Mouse (Mus musculus) heart, adult 2 months (tissue): ENCODE results near the gene Syngr1.

Source experiments
- CTCF ChIP-seq: fragments of 200-600 bp; IDR thresholded peaks from 2 replicates; pipeline ENCODE4 v1.8.1; 2022; ENCODE audit warnings: antibody characterized with exemption, mild to moderate bottlenecking, moderate library complexity
- EP300 ChIP-seq: fragments of 200-500 bp; IDR thresholded peaks from 2 replicates; pipeline ENCODE4 v1.6.1; 2011; ENCODE audit warnings: low read depth, low read length, control low read depth; ENCODE audit not compliant: insufficient read depth
- POLR2A ChIP-seq: fragments of 200-500 bp; IDR thresholded peaks from 2 replicates; pipeline ENCODE4 v1.6.1; 2011; ENCODE audit warnings: mild to moderate bottlenecking, low read depth, low read length, control low read depth; ENCODE audit not compliant: insufficient read depth

DNA sequence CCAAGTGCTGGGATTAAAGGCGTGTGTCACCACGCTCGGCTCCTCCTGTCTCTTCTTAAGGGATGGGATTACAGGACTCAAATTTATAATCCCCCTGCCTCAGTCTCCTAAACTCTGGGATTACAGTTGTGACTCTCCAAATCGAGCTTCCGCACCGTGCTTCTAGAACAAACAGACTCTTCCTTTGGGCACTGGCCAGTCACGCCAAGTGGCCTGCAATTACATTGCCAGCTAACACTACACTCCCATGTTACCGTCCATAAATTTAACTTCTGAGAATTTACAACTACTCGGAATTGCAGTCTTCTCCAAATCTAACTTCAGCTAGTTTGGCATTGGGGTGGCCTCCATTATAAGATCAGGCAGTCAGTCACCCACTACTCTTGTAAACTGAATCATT is 41.3 kb downstream of the Syngr1 start:
- TF ChIP-seq CTCF: no peak
- no peak for TF ChIP-seq POLR2A
- TF ChIP-seq EP300: no peak
